Mouse (Mus musculus): Measurements from ENCODE around the gene Cubn. TPM values are rescaled to one million over a fixed set of nuclear protein-coding genes. Genes with fewer than 3 reads are reported as not detected.

Cubn gene
- polyA plus RNA-seq (2015; fragmentation: Nextera tagmentation; extraction: Ambion mirVana): 0.40 and 0.49 TPM in 2 replicates

DNA sequence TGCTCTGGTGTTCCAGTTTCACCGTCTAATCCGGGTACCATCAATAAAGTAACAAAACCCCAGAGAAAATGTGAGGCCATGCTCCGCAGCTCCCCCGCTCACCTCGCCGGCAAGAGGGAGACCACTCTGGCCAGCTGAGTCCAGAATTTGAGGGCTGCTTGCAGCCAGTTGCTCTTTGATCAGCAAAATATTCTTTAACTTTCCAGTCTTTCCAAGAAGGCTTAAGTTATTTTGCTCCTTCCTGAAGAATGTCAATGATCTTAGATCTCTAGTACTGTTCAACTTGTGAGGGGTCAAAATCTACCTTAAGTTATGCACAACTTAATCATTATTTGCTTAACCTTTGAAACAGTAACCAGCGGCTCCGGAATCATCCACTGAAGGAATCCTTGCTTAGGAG, at the start of gene Cubn:
TSS of gene Cubn (minus strand) at position 80 of the 400 bp plus-strand sequence.
- no peak within 1 kb of the TSS for H3K4me3 ChIP-seq (ENCODE audit: low read length)
- no peaks in the 10 kb centered on the region for H3K36me3 ChIP-seq (ENCODE audit: control insufficient read depth, insufficient read depth, low read length)
- H3K27ac ChIP-seq (ENCODE audit: low read depth, low read length): no peak within 1 kb of the TSS
- H3K9ac ChIP-seq (ENCODE audit: low read depth, low read length): no peak within 1 kb of the TSS
- H3K9me3 ChIP-seq (ENCODE audit: control insufficient read depth, low read length): no peaks in the 10 kb centered on the region
- 50% methylated on average over 8 of the region's 8 CpGs for WGBS
- H3K27me3 ChIP-seq (replicated peaks; ENCODE audit: control insufficient read depth, insufficient read depth, low read length): no peaks in the 10 kb centered on the region
- no peak within 1 kb of the TSS for H3K4me2 ChIP-seq (ENCODE audit: low read length)
- no peaks in the 10 kb centered on the region for H3K4me1 ChIP-seq (ENCODE audit: control insufficient read depth, insufficient read depth, low read depth, low read length)
- ATAC-seq: no peak

DNA sequence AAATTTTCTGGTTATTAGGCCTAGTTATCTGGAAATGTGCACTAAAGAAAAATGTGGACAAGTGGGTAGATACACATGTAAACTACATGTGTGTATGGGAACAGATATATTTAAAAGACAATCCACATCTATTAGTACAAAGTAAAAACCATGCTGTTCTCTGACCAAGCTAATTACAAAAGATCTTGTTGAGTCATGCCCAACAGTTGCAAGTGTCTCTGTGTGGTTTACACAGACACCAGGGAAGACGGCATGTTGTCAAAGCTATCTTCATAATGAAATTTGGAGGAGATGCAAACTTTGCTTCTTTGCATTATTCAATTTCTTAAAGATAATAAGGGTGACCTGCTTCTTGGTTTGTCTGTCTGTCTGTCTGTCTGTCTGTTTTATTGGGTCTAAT, 48.2 kb upstream of the Cubn start:
- no peak overlapping the region for H3K27ac ChIP-seq (ENCODE audit: low read depth, low read length)
- no peak overlapping the region for H3K4me2 ChIP-seq (ENCODE audit: low read length)
- no peak overlapping the region for H3K9ac ChIP-seq (ENCODE audit: low read depth, low read length)
- no peaks in the 10 kb centered on the region for H3K9me3 ChIP-seq (ENCODE audit: control insufficient read depth, low read length)
- H3K36me3 ChIP-seq (ENCODE audit: control insufficient read depth, insufficient read depth, low read length): no peaks in the 10 kb centered on the region
- ATAC-seq: no peak
- H3K4me1 ChIP-seq (ENCODE audit: control insufficient read depth, insufficient read depth, low read depth, low read length): 0 out of 2 replicates have a peak, but pooled peaks cover 2% of the 10 kb centered on the region
- no peaks in the 10 kb centered on the region for H3K27me3 ChIP-seq (replicated peaks; ENCODE audit: control insufficient read depth, insufficient read depth, low read length)
- no peak overlapping the region for H3K4me3 ChIP-seq (ENCODE audit: low read length)
- 92% methylated on average over 1 of the region's 1 CpGs for WGBS

DNA sequence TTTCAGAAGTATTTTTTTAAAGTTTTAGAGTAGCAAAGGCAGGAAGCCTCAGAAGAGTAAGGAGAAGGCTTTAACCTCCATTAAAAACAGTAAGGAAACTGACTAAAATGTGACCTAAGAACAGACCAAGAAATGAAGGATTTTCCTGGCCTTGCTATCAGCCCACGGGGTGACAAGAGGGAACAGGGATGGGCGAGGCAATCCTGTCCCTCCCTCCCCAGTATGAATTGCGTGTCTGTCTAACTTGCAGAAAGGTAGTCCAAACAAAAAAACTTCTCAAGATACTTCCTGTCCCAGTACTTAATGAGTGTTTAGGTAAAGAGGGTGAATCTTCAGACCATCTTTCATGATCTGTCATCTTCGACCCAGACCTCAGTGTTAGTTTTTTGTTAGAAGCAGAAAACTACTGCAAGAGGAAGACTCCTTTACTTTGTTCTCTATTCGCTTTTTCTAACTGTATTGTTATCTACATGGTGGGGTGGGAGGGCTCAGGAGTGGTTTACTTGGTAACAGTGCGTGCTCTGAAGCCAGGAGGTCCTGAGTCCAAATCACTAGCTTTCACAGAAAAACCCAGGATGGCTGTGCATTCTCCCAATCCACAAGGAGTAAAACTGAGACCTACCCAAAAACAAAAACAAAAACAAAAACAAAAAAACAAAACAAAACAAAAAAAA, 47.2 kb upstream of the Cubn start:
- H3K9me3 ChIP-seq (ENCODE audit: control insufficient read depth, low read length): no peaks in the 10 kb centered on the region
- 79% methylated on average over 6 of the region's 6 CpGs for WGBS
- no peaks in the 10 kb centered on the region for H3K36me3 ChIP-seq (ENCODE audit: control insufficient read depth, insufficient read depth, low read length)
- no peak overlapping the region for H3K4me2 ChIP-seq (ENCODE audit: low read length)
- H3K9ac ChIP-seq (ENCODE audit: low read depth, low read length): no peak overlapping the region
- no peaks in the 10 kb centered on the region for H3K27me3 ChIP-seq (replicated peaks; ENCODE audit: control insufficient read depth, insufficient read depth, low read length)
- 0 out of 2 replicates have a peak, but pooled peaks cover 1% of the 10 kb centered on the region for H3K4me1 ChIP-seq (ENCODE audit: control insufficient read depth, insufficient read depth, low read depth, low read length)
- no peak overlapping the region for H3K4me3 ChIP-seq (ENCODE audit: low read length)
- ATAC-seq: no peak
- no peak overlapping the region for H3K27ac ChIP-seq (ENCODE audit: low read depth, low read length)

DNA sequence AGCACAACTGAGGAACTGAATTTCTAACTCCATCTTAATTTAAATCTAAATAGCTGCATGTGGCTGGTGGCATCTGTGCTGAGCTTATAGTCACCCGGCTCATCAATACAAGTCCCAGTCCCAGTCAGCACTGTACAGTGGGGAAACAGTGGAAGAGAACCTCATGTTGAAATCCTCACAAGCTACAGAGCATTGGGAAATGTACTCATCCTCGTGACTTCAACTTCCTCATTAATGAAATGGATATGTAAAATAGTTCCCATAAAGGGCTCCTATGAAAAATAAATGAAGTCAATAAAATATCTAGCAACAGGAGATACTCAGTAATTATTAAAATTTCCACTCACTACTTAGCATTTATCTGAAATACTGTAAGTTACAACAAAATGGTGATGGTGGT, 46.6 kb upstream of the Cubn start:
- no peaks in the 10 kb centered on the region for H3K36me3 ChIP-seq (ENCODE audit: control insufficient read depth, insufficient read depth, low read length)
- H3K4me3 ChIP-seq (ENCODE audit: low read length): no peak overlapping the region
- no peak overlapping the region for H3K4me2 ChIP-seq (ENCODE audit: low read length)
- 61% methylated on average over 2 of the region's 2 CpGs for WGBS
- ATAC-seq: no peak
- no peaks in the 10 kb centered on the region for H3K27me3 ChIP-seq (replicated peaks; ENCODE audit: control insufficient read depth, insufficient read depth, low read length)
- no peak overlapping the region for H3K27ac ChIP-seq (ENCODE audit: low read depth, low read length)
- no peak overlapping the region for H3K9ac ChIP-seq (ENCODE audit: low read depth, low read length)
- H3K9me3 ChIP-seq (ENCODE audit: control insufficient read depth, low read length): no peaks in the 10 kb centered on the region
- no peaks in the 10 kb centered on the region for H3K4me1 ChIP-seq (ENCODE audit: control insufficient read depth, insufficient read depth, low read depth, low read length)

DNA sequence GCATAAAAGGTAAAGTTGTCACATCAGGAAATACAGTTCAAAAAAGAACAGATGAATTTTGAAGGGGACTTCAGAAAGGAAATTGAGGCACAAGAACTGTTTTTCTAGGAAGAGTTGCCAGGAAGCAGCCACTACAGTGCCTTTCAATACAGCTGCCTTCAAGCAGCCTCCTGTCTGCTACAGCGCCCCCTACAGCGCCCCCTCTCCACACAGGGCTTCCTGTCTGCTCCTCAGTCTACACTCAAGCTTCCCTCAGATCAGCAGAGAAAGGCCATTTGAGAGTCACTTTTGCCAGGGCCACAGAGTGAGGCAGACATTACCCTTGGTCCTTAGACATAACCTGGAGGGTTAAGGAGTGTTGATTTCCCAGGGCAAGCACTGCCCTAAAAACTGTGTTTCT, 46.1 kb upstream of the Cubn start:
- Histone ChIP-seq H3K4me3 (ENCODE audit: low read length) (no peak overlapping the region), H3K4me2 (ENCODE audit: low read length) (no peak overlapping the region), H3K27me3 (replicated peaks; ENCODE audit: control insufficient read depth, insufficient read depth, low read length) (no peaks in the 10 kb centered on the region), H3K27ac (ENCODE audit: low read depth, low read length) (no peak overlapping the region), H3K36me3 (ENCODE audit: control insufficient read depth, insufficient read depth, low read length) (no peaks in the 10 kb centered on the region), H3K9me3 (ENCODE audit: control insufficient read depth, low read length) (no peaks in the 10 kb centered on the region), H3K9ac (ENCODE audit: low read depth, low read length) (no peak overlapping the region), H3K4me1 (ENCODE audit: control insufficient read depth, insufficient read depth, low read depth, low read length) (no peaks in the 10 kb centered on the region)
- ATAC-seq: no peak
- WGBS: 22% methylated on average over 2 of the region's 2 CpGs

DNA sequence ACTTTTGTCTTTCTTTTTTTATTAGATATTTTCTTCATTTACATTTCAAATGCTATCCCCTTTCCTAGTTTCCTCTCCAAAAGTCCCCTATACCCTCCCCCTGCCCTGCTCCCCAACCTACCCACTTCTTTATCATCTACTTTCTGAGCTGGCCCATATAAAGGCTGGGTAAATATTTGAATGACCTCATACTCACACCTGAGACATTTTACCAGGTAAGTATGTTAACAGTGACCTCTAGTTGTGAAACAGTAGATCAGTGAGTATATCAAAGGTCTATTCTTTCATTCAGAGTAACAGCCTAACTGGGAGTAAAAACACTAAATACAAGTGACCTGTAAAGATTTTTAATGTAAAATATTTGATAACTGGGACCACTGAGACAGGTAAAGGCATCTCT, 45.1 kb upstream of the Cubn start:
- ATAC-seq: no peak
- H3K4me1 ChIP-seq (ENCODE audit: control insufficient read depth, insufficient read depth, low read depth, low read length): no peaks in the 10 kb centered on the region
- no peak overlapping the region for H3K9ac ChIP-seq (ENCODE audit: low read depth, low read length)
- H3K27ac ChIP-seq (ENCODE audit: low read depth, low read length): no peak overlapping the region
- H3K36me3 ChIP-seq (ENCODE audit: control insufficient read depth, insufficient read depth, low read length): no peaks in the 10 kb centered on the region
- no peaks in the 10 kb centered on the region for H3K27me3 ChIP-seq (replicated peaks; ENCODE audit: control insufficient read depth, insufficient read depth, low read length)
- H3K9me3 ChIP-seq (ENCODE audit: control insufficient read depth, low read length): no peaks in the 10 kb centered on the region
- H3K4me3 ChIP-seq (ENCODE audit: low read length): no peak overlapping the region
- no peak overlapping the region for H3K4me2 ChIP-seq (ENCODE audit: low read length)

DNA sequence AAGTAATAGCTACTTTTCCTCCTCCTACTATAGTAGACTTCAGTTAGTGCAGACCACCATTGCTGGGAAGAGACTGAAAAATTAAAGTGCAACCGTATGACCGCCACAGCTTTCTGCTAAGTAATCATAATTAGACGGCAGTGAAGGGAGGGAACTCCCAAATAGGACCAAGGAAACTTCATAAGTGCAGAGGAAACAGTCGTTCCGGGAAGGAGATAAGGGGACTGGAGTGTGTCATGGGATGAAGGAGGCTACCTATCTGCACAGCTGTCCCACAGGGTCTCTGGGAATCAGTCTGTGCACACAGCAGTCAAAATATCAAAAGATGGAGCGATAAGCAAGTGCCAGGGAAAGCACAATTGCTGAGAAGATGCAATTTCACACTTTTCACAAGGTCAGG, 39.0 kb upstream of the Cubn start:
- Histone ChIP-seq H3K4me3 (ENCODE audit: low read length) (no peak overlapping the region), H3K4me1 (ENCODE audit: control insufficient read depth, insufficient read depth, low read depth, low read length) (no peaks in the 10 kb centered on the region), H3K9me3 (ENCODE audit: control insufficient read depth, low read length) (no peaks in the 10 kb centered on the region), H3K9ac (ENCODE audit: low read depth, low read length) (no peak overlapping the region), H3K27ac (ENCODE audit: low read depth, low read length) (no peak overlapping the region), H3K27me3 (replicated peaks; ENCODE audit: control insufficient read depth, insufficient read depth, low read length) (no peaks in the 10 kb centered on the region), H3K4me2 (ENCODE audit: low read length) (no peak overlapping the region), H3K36me3 (ENCODE audit: control insufficient read depth, insufficient read depth, low read length) (no peaks in the 10 kb centered on the region)
- 87% methylated on average over 6 of the region's 6 CpGs for WGBS
- ATAC-seq: no peak

DNA sequence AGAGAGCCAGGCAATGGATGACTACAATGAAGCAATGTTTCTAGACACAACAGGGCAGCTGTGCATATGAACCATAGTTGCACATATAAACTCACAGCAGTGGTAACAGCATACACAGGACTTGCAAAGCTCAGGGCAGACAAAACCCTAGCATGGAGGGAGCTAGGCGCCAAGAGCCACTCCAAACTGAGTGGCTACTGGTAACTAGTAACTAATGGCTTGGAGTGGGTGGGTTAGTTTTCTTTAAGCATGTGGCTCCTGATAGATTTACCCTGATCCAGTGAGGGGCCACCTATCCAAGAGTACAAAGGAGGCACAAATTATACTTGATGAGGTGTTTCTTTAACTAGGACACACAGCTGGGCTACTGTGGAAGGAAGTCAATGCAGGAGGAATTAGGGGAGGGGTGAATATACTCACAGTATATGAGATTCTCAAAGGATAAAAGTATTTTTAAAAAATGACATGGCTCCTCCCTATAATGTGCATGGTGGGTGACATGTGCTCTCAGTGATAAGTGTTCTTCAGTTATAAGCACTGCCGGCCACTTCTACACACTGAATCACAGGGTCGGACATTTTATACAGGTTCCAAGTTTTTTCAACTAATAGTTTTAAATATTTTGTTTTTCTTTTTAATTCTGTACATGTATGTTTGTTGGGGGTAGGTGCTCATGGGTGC, 37.8 kb upstream of the Cubn start:
- Histone ChIP-seq H3K36me3 (ENCODE audit: control insufficient read depth, insufficient read depth, low read length) (no peaks in the 10 kb centered on the region), H3K27me3 (replicated peaks; ENCODE audit: control insufficient read depth, insufficient read depth, low read length) (no peaks in the 10 kb centered on the region), H3K4me1 (ENCODE audit: control insufficient read depth, insufficient read depth, low read depth, low read length) (no peaks in the 10 kb centered on the region), H3K27ac (ENCODE audit: low read depth, low read length) (no peak overlapping the region), H3K9ac (ENCODE audit: low read depth, low read length) (no peak overlapping the region), H3K4me3 (ENCODE audit: low read length) (no peak overlapping the region), H3K4me2 (ENCODE audit: low read length) (no peak overlapping the region), H3K9me3 (ENCODE audit: control insufficient read depth, low read length) (no peaks in the 10 kb centered on the region)
- WGBS: 96% methylated on average over 3 of the region's 3 CpGs
- no peak for ATAC-seq

DNA sequence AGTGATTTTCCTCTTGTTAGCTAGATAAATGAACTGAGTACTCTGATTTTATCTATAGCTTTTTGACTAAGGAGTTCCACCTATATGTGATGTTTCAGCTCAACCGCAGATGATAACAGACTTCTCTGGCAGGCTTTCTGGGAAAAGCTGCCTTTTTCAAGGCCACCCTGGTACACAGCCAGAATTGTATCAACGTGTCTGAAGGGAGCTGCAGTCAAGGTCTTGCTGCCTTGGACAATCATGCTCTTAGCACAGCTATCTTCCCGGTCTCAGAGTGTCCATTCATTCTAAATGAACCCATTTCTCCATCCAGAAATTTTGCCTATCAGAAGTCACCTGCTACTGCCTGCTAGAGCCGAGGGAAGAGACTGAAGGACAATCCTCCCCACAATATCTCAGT, 35.9 kb upstream of the Cubn start:
- ATAC-seq: 0 out of 2 replicates have a peak, but pooled peaks have one; percentile 25
- Histone ChIP-seq H3K9ac (ENCODE audit: low read depth, low read length) (no peak overlapping the region), H3K4me1 (ENCODE audit: control insufficient read depth, insufficient read depth, low read depth, low read length) (no peaks in the 10 kb centered on the region), H3K4me3 (ENCODE audit: low read length) (no peak overlapping the region), H3K27ac (ENCODE audit: low read depth, low read length) (no peak overlapping the region), H3K9me3 (ENCODE audit: control insufficient read depth, low read length) (no peaks in the 10 kb centered on the region), H3K27me3 (replicated peaks; ENCODE audit: control insufficient read depth, insufficient read depth, low read length) (no peaks in the 10 kb centered on the region), H3K4me2 (ENCODE audit: low read length) (no peak overlapping the region), H3K36me3 (ENCODE audit: control insufficient read depth, insufficient read depth, low read length) (no peaks in the 10 kb centered on the region)
- WGBS: 58% methylated on average over 4 of the region's 4 CpGs

Data from hindbrain, embryonic 16.5 days (tissue).